Mouse (Mus musculus) G1E (cell line): Measurements from ENCODE around the gene Stx8.

Source experiments
- CTCF ChIP-seq: IDR thresholded peaks from 2 replicates; pipeline ENCODE4 v1.5.1; 2012; ENCODE audit warnings: low read depth, low read length, inconsistent platforms, mixed read lengths
- GATA1 ChIP-seq: IDR thresholded peaks from 2 replicates; pipeline ENCODE4 v1.6.1; 2012; ENCODE audit warnings: borderline replicate concordance, low read length, inconsistent platforms, mixed read lengths
- POLR2AphosphoS5 ChIP-seq: IDR thresholded peaks from 2 replicates; pipeline ENCODE4 v1.6.1; 2012; ENCODE audit warnings: low read depth, low read length, inconsistent platforms; ENCODE audit not compliant: insufficient replicate concordance
- TAL1 ChIP-seq: conservative IDR thresholded peaks from 2 replicates; pipeline ENCODE4 v1.6.1; 2012; ENCODE audit warnings: low read depth, low read length, inconsistent platforms, mixed read lengths

DNA sequence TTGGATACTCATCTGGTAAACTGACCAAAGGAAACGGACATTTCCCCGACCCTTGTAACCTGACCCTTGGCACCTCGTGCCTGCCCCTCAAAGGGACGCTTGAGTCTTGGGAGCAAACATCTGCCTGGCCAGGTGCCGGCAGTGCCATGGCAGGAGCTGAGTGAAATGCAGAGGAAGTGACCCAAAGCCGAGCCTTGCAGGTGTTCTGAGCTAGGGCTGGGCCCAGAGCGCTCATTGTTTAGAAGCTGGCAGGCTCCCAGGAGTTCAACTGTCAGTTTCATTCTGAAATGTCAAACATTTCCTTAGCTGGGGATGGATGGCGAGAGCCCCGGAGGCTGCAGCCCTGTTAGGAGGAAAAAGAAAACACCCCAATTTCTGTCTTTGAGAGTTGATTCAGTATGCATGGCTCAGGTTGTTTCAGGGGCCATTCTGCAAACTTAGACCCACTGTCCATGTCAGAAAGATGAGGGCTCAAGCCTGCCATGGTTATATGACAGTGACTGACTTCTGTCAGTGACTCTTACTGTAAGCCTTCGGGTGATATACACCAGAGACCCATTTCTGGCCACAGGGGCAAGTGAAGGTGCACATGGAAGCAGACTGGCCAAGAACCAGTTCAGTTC lies 233.9 kb downstream of the Stx8 start:
- no peak for TF ChIP-seq CTCF
- TF ChIP-seq TAL1 = no peak
- TF ChIP-seq GATA1 = no peak
- no peak for TF ChIP-seq POLR2AphosphoS5
